Mouse (Mus musculus) urinary bladder, adult 18-20 months (tissue): Measurements from ENCODE around the gene Immt.

Experiments
- DNase-seq, 2 experiments: peaks; one replicate each; pipeline ENCODE4 v3.0.0; 2022; ENCODE audit warnings: low spot score in 2 of 2, mixed read lengths in 2 of 2

Immt gene

DNA sequence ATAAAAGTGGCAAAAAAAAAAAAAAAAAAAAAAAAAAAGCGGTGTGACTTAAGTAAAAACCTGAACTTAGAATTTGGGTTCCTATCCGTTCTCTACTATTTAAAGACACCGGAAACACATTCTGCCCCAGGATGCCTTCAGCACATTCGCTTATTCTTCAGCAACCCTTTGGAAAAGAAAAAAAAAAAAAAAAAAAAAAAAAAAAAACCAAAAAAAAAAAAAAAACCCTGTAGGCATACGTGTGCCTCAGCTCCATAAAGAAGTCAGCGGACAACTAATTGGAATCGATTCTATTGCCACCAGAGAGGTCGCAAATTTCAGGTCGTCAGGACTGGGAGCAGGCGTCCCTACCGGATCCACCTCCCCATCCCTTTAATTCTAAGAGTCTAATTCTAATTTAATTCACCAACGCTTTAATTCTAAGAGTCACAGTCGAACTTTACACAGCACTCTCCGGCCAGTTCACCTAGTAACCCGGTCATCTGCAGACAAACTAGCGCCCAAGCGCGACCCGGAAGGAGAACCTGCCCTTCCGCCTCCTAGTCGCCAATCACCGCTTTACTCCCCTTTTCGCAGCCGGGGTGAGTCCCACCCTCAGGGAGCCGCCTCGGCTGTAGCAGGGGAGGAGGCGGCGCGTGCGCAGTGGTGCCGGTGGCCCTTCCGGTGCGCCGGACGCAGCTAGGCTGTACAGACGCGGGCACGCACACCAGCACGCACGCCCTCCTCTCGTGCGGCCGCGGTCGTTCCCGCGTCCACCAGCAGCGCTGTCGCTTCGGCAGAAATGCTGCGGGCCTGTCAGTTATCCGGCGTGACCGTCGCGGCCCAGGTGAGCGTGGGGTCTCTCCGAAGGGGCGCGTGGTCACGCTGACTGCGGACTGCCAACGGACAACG lies at the start of gene Immt:
Gene Immt (plus strand): TSS at position 642 of the 891 bp plus-strand sequence.
- DNase-seq: peak; percentile 83 to 95

DNA sequence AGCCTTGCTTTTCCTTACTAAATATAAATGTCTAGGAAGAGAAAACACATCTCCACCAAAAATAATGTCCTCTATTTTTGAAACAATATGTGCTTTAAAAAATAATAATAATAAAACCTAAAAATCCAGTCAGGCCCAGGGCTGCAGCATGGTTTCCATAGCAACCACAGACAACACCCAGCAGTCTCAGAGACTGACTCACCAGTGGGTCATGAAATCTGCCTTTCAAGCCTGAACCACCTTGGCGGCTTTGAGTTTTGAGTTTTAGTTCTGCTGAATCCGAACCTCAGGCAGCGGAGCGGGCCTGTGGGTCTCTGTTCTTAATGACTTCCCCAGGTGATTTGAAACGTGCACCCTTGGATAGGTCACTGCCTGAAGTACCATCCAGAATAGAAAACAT lies 48.0 kb upstream of the Immt start:
- no peak for DNase-seq

DNA sequence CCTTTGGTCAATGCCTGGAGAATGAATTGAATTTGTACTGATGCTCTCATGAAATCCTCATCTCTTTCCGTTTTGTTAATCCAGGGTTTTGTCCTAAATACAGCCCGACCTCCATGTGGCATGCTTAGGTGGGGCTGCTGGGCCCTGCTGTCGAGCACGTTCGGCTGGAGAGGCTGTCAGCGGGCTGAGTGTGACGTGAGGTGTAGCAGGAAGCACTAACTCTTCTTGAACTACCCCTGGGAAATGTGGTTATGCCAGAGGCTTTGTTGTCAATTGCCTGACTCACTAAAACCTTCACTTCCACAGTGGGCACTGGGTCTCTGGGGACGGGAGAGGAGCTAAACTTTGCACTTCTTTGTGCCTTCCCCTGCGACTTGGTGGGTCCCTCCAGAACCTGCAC lies 42.8 kb upstream of the Immt start:
- DNase-seq: no peak

DNA sequence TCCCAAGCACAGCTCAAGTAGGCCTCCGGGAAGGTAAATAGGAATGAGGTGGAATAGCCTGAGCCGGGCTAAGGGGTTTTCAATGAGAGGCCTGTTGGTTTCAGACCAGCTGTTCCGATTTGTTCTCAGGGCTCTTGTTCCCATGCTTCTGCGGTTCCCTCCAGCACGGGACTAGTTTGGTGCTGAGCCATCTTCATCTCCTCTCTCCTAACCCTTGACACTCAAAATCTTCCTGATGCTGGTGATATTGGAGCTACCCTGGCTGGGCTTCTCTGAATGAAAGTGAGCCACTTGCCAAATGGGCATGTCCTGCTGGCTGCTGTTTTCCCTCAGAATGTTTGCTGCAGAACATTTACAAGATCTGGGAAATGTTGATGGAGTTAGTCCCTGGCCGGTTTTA lies 39.4 kb upstream of the Immt start:
- DNase-seq: no peak

DNA sequence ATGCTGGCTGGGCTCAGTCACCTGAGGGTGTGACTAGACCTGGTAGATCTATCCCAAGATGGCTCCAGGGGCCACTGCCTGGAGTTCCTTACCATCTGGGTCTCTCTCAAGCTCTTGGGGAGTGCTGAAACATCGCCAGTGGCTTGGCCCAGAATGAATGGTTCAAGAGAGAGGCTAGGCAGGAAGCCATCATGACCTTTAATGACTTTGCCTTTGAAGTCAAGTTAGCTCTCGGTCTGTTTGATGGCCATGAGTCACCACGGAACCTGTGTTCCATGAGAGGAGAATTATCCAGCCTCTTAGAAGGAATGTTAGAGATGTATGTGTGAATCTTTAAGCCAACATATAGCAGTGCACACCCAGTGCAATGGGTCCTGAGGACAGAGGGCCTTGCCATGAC lies 31.7 kb upstream of the Immt start:
- DNase-seq: no peak

DNA sequence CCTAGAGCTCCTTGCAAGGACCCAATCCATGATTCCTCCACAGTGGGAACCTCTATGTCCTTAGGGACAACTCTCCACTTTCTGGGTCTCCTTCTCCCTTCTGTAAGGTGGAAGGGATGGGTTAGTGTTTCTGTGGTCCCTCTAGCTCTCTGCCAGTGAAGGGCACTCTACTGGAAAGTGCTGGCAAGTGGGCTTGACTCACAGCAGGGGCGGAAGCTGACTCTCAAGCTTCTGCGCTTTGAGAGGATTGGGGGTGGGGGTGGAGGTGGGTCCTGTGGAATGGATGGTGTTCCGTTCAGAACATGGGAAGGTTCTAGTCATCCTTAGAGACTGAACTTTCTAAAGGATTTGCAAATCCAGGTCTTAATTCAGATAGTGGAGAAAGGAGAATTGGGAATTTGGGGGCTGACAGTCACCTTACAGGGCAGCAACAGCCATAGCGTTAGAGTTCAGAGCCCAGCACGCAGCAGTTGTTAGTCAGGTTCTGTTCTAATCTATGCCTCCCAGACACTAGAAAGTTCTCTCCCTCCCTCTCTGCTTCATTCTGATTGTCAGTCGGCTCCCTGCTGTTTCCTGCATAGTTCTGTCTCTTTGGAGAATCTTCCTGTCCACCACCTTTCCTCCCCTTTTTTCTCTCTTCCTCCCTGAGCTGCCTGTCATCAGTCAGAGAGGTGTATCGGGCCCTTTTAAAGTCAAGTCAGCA lies 30.0 kb upstream of the Immt start:
- DNase-seq: no peak

DNA sequence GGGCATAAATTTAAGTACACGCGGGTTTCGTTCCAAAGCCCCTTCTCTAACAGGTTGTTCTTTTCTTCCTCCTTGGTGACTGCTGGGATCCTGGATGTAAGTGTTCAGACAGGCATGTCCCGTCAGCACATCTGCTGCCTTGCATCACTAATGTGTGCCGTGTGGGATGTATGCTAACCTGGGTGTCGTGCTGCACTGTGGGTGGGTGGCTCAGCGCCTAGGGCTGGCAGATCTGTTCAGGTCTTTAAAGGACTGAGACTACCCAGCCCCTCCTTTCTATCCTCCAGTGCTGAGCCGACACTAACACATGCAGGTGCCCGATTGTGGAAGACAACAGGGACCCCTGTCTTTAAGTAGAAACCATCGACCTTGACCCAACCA lies 29.4 kb upstream of the Immt start:
- DNase-seq: no peak

DNA sequence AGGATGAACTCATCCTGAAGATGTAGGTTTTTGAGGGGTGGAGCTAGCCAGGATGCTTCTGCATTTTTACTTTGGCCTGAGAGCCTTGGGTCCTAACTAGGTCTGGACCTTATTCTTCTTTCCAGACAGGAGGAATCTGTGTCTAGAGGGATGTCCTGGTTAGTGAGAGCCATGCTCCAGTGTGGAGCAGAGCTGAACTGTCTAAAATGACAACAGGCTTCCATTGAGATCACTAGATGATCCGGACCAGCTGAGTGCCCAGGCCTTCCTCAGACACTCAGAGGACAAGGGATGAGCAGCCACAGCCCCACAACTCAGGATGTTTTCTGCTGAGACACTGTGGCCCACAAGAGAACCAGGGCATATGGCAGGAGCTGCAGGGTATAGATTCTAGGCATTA lies 27.5 kb upstream of the Immt start:
- no peak for DNase-seq

DNA sequence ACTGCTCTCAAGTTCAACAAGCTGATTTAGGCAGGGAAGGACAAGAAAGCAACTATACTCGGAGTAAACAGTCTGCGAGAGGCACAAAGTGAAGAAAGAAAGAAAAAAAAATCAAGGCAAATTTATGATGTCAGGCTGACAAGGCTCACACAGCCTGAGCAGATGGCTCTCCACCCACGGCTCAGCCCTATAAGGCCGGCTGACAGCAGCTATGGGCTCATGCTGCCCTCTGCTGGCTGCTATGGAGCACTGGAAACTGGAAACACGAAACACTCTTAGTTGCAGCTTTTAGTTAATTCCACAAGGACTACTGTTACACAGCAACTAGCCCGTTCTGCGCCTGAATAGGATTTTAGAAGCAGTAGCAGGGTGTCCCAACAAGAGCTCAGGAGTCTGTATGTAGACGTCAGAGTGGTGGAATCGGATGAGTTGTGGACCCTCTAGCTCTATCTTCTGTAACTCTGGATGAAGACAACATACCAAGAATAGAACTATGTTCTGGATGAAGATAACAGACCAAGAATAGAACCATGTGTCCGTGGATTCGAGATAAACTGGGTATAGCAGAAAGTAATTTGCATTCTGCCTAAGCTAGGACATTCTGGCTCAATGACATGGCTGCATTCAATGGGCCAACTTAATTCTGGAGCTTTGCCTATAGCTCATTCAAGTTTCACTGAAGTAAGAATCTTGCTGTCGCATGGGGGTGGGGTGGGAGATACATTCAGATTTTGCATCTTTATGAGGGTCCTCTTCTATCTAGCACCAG lies 26.9 kb upstream of the Immt start:
- peak; percentile 12 to 18 for DNase-seq

DNA sequence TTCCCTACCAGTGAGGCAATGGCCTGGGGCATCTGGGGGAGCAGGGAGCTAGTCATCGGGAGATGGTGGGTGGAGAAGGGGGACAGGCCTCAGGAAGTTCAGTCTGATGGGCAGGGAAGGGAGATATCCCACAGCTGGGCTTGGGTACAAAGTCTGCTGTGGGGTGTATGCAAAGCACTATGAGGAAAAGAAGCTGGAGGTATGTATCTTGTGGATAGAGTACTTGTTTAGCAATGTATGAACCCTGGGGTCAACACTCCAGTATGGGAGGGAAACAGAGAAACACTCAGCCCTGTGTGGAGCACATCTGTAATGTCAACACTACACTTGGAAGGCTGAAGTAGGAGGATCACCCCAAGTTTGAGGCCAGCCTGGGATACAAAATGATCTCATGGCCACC lies 24.4 kb upstream of the Immt start:
- no peak for DNase-seq

DNA sequence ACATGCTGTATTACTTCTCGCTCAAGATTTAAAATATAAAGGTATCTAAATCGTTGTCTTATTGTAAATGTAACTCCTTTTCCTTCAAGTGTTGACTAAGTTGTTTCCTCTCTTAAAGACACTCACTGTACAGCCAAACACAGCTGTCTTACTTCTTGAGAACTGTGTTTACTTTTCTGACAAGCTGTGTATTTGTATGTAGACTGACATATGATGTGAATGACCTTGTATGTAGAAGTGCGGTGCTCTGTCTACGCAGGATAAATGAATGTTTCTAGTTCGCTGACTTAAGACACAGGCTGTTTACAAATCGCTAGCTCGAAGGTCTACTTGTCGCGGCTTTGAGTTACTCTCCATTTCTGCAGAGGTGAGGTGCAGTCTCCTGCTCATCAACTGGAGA lies 21.2 kb upstream of the Immt start:
- DNase-seq: no peak

DNA sequence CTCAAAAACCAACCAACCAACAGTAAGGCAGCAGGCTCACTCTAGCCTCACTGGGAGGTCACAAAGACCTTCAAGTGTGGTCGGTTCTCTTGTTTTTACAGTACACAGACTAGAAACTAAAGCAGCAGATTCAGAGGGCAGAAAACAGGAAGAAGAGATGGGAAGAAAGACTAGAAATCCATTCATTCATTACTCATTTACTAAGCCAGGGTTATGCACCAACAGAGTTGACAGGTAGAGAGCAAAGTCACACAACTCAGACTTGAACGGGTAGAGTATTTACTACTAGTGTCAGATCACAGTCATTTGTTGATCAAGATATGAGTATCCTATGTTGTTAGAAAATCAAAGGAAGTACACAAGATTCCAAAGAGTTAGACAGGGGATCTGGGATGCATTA lies 18.3 kb upstream of the Immt start:
- DNase-seq: no peak

DNA sequence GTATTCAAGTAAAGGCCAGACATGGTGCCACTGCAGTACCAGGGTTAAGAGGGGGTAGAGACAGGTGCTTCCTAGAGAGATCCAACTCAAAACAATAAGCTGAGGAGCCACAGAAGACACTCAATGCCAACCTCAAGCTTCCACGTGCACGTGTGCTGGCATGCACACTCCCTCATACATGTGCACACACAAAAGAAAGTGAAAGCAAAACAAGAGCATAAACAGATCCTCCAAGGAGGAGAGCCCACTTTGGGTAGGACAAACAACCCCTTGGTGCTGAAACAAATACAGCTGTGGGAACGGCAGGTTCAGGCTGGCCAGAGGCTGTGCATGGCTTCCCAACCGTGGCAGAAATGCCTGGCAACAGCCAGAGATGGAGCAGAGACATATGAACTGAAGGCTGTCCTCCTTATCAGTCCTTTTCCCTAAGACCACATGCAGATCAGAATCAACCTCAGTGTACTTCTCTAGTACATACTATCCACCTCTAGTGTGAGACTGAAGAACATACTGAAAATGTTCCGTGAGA lies 11.3 kb upstream of the Immt start:
- DNase-seq: no peak

DNA sequence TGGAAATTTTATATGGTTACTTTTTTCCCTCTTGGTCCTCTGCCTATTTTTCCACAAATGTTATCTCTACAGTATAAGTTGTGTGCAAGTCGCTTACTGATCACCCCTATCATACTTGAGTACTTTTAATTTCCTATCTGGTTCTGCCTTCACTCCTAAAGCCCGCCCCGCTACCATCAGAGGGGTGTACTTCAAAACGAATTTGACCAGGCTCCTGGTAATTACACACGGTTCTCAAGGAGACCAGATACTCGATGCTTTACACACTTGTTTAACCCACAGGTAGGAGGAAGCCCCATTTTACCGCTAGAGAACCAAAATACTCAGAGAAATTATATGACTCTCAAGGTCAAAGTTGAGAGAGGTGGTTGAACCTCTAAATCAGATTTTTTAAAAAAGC lies 8.0 kb upstream of the Immt start:
- DNase-seq: no peak

DNA sequence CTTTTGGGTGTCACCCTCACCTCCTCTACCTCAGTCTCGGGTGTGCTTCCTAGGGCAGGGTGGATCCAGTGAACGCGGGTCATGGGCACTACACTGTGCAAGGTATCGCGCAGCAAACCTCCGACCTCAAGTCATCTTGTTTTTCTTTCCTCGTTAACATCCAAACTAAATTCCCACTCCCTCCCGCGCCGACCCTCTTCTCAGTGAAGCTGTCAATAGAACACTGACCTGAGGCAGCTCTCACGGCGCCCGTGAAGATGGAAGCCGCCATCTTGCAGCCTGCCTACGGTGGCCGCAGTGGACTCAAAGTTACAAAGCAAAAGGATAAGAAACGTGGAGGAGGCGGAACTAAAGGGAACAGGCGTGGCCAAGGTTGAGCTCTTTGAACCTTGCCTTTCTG lies 7.6 kb upstream of the Immt start:
- peak; percentile 85 to 88 for DNase-seq

DNA sequence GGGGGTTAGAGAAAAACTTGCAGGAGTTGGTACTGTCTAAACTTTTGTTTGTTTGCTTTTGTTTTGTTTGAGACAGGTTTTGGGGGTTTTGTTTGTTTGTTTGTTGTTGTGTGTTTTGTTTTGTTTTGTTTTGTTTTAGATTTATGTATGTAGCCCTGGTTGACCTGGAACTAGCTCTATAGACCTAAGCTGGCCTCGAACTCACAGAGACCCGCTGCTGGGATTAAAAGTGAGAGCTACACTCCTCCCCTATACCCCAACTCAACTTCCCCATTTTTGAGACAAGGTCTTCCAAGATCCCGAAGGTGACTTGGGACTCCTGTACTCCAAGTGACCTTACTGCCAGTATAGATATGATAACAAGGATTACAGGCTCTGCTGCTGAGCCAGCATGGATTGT lies 7.2 kb upstream of the Immt start:
- DNase-seq: no peak

DNA sequence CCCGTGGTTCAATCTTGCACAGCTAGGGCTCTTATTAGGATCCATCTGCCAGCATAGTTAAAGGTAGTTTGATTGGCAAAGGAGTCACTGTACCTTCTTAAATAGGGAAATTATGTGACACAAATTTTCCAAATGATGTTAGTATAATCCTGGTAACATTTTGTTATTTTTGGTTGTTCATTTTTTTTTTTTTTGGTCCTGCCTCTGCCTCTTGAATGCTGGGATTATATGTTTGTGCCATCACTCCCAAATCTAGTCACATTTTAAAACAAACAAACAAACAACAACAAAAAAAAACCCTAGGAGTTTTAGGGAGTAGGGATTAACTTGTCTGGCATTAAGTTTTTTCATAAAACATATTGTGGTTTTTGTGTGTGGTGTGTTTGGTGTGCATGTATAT lies 4.3 kb upstream of the Immt start, which contains the start of gene Mrpl35:
Gene Mrpl35 (minus strand): TSS at position 101 of the 400 bp plus-strand sequence.
- no peak for DNase-seq

DNA sequence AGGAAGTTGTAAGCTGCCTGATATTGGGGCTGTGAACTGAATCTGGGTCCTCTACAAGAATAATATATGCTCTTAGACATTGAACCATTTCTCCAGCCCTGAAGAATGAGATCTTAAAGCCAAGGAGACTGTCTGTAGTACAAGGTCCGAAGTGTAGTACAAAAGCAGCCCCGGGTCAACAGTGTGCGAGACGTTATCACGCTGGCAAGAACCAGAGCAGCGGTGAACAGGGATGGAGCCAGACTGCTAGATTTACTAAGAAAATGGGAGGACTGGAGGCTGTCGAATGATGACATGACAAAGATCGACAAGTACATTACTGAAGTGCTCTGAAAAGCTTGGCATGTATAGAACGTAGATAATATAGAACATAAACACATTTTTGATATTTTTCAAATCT lies 1.4 kb upstream of the Immt start:
- no peak for DNase-seq

DNA sequence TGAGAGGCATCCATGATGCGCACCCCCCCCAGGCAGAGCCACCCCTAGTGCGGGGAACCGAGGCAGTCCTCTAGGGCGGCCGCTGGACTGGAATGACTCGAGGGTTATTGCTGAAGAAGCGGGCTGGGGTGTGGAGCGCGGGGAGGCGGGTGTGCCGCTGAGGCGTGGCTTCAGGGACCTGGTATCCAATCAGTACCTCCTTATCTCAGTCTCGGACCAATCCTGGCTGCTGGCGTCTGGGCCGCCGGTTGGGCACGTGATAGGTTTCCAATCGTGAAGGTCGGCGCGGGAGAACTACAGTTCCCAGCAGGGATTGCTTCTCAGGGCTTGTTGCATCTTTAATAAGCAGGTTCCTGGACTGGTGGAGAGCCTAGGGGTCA lies 440 bp downstream of the Immt start:
- peak; percentile 74 to 92 for DNase-seq

DNA sequence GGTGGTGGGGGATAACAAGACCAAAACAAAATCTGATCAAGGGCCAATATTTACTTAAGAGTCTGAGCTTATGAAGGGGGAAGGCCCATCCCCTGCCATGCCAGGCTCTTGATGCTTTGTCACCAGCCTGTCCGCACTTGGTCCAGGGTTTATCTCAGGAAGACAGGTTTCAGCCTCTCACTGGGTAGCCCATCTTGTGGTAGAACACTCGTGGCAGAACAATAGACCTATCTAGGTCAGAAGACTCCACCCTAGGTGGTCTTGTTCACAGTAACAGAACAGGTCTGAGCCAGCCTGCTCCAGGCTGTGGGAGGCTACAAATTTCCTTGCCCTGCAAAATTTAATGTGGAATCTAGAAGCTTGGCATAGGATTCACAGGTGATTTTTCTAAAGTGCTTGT lies 5.7 kb downstream of the Immt start:
- no peak for DNase-seq

DNA sequence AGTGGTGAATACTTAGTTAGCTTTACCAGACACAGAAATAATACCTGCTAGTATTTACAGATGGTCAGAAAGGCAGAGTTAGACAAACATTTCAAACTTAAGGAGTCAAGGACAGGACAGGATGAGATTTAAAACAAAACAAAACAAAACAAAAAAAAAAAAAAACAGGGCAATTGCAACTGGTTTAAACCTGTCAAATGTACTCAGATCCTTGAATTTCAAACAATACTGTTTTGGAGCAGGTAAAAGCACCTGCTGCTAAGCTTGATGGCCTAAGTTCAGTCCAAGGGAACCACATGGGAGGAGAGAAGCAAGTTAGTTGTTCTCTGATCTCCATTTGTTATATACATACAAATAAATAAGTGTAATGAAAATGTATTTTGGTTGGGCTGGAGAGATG lies 8.7 kb downstream of the Immt start:
- no peak for DNase-seq

DNA sequence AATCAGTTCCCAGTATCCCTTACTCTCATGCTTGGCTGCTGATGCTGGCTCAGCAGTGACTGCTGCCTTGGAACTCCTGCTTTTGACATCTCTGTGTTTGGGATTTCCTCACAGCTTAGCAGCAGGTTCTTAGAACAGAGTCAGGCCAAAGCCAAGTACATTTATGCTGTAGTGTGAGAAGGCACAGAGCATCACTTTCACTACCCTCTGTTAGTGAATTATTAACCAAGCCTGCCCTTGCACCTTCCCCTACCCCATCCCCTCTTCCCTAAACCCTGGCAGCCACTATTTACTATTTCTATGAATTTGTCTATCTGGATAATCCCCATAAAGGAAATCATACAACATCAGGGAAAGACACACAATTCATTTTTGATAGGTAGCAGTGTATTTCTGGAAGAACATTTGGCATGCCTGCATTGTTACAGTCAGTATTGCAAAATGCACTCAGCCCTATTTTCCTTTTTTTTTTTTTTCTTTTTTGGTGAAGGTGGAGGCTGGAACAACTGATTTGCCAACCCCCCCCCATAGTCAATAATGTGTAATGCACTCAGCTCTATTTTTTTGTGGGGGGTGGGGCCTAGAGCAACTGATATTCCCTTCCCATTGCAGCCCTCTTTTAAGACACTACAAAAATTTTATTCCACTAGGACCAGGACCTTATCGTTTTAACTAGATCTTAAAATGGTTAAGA lies 9.6 kb downstream of the Immt start:
- no peak for DNase-seq
